Mouse (Mus musculus) myocyte (in vitro differentiated cells): ENCODE measurements around the gene Zfp473.

Source experiments
- CEBPB ChIP-seq: IDR thresholded peaks from 2 replicates; pipeline ENCODE4 v1.6.1; 2011; ENCODE audit warnings: mild to moderate bottlenecking, moderate library complexity; ENCODE audit not compliant: poor library complexity, insufficient read depth, severe bottlenecking
- E2F4 ChIP-seq: IDR thresholded peaks from one replicate; pipeline ENCODE4 v1.6.1; 2011; ENCODE audit warnings: mild to moderate bottlenecking, control low read depth, moderate library complexity; ENCODE audit not compliant: insufficient read depth
- POLR2A ChIP-seq: IDR thresholded peaks from one replicate; pipeline ENCODE4 v1.6.1; 2011; ENCODE audit warnings: low read depth, mild to moderate bottlenecking, control low read depth, moderate library complexity; ENCODE audit not compliant: insufficient read length
- POLR2AphosphoS2 ChIP-seq: IDR thresholded peaks from one replicate; pipeline ENCODE4 v1.6.1; 2011; ENCODE audit warnings: low read depth, control low read depth; ENCODE audit not compliant: insufficient read length

DNA sequence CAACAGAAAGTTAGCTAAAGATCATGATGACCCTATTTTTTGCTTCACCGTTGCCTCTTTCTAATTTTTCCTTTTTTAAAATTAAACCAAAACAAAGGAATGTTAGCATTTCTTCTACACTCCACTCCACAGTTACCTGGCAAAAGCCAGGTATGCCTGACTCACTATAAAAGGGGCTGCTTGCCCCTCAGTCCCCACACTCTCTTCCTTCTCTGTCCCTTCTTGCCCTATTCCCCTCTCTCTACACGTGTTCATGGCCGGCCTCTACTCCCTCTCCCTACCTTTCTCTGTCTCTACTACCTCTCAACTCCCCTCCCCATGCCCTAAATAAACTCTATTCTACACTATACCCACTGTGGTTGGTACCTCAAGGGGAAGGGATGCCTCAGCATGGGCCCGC, 3.7 kb downstream of the Zfp473 start:
- TF ChIP-seq POLR2A (no peak), CEBPB (no peak), POLR2AphosphoS2 (no peak), E2F4 (no peak)
